Mouse (Mus musculus) heart, embryonic 10.5 days (tissue): ENCODE data around the gene Reg4. TPM values are rescaled to one million over a fixed set of nuclear protein-coding genes. Genes with fewer than 3 reads are reported as not detected.

ENCODE experiments used
- DNase-seq: peaks from one replicate; pipeline ENCODE4 v3.0.0-alpha.2; 2017; ENCODE audit warnings: low spot score
- H3K27ac ChIP-seq: fragments of 300-500 bp; sonication (generic); 2 replicates; pipeline ENCODE4 v1.5.1; 2016; ENCODE audit warnings: mild to moderate bottlenecking
- H3K27me3 ChIP-seq: fragments of 300-500 bp; sonication (generic); 2 replicates; pipeline ENCODE4 v1.6.1; 2016; ENCODE audit warnings: mild to moderate bottlenecking; ENCODE audit not compliant: poor library complexity, insufficient read depth, severe bottlenecking
- H3K36me3 ChIP-seq: fragments of 300-500 bp; sonication (generic); 2 replicates; pipeline ENCODE4 v1.6.1; 2016; ENCODE audit warnings: mild to moderate bottlenecking, moderate library complexity
- H3K4me1 ChIP-seq: fragments of 300-500 bp; sonication (generic); 2 replicates; pipeline ENCODE4 v1.6.1; 2016; ENCODE audit warnings: mild to moderate bottlenecking
- H3K4me3 ChIP-seq: fragments of 300-500 bp; sonication (generic); 2 replicates; pipeline ENCODE4 v1.5.1; 2016; ENCODE audit warnings: mild to moderate bottlenecking, moderate library complexity
- H3K9me3 ChIP-seq: fragments of 300-500 bp; sonication (generic); 2 replicates; pipeline ENCODE4 v1.6.1; 2016; ENCODE audit warnings: mild to moderate bottlenecking, moderate library complexity
- whole genome bisulfite sequencing: fragments of 180-500 bp; shearing (Covaris S2); methylation state at CpG from one replicate; pipeline ENCODE4 v1.1.7; 2016; 5-methylcytosine and 5-hydroxymethylcytosine counted together
- polyA plus RNA-seq: library from polyadenylated mRNA; unstranded; fragments of >200 nt; fragmentation: Nextera tagmentation; extraction: Ambion mirVana; gene quantifications from 2 replicates; pipeline ENCODE4 v1.2.1, GENCODE M21; 2016

The Reg4 gene
- polyA plus RNA-seq, 1 experiment from 2014 or later: not detected

DNA sequence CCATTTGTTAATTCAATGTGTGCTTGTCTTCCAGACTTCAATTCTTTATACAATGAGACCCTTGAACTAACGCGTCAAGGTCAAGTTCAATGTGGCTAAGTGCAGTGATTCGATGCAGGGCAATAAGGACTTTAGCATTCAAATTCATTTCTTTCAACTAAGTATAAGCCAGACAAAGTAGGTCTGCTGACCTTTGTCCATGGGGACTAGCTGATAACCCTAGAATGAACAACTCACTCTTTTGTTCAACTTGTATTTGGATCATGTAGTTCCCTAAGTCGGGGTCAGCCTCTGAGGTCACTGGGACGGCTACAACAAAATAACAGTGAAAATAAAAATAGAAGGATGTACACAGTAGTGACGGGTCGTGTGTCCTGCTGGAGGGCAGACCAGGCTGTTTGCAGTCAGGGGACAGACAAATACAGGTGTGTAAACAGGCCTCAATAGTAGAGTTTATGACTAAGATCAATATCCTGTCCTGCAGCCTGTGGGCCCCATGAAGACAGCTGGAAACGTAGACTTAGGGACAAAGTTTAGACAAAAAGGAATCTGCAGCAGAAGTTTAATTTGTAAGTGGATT is 20.6 kb downstream of the Reg4 start:
- Histone ChIP-seq H3K9me3 (no peaks in the 10 kb centered on the region), H3K4me1 (peaks cover 7% of the 10 kb centered on the region; the same call in 1 of the 2 replicates), H3K36me3 (no peaks in the 10 kb centered on the region), H3K27ac (no peak overlapping the region), H3K27me3 (no peaks in the 10 kb centered on the region), H3K4me3 (no peak overlapping the region)
- WGBS: 75% methylated on average over 8 of the region's 8 CpGs
- DNase-seq: no peak

GRCm38 (mm10) chr3:98245892-98246291 is 23.9 kb downstream of the Reg4 start:
- DNase-seq: no peak
- Histone ChIP-seq H3K27ac (no peak overlapping the region), H3K4me3 (no peak overlapping the region), H3K9me3 (no peaks in the 10 kb centered on the region), H3K36me3 (no peaks in the 10 kb centered on the region), H3K27me3 (no peaks in the 10 kb centered on the region), H3K4me1 (peaks cover 7% of the 10 kb centered on the region; the same call in 1 of the 2 replicates)
- WGBS: 26% methylated on average over 8 of the region's 8 CpGs

- Histone ChIP-seq H3K9me3 (no peaks in the 10 kb centered on the region), H3K27me3 (no peaks in the 10 kb centered on the region), H3K4me1 (peaks cover 7% of the 10 kb centered on the region; the same call in 1 of the 2 replicates), H3K4me3 (no peak overlapping the region), H3K36me3 (no peaks in the 10 kb centered on the region), H3K27ac (no peak overlapping the region)
- WGBS: 45% methylated on average over 7 of the region's 7 CpGs
- no peak for DNase-seq
Measured at GRCm38 (mm10) chr3:98246985-98247751, 25.2 kb downstream of the Reg4 start.

GRCm38 (mm10) chr3:98249378-98249777 is 27.4 kb downstream of the Reg4 start:
- Histone ChIP-seq H3K27me3 (no peaks in the 10 kb centered on the region), H3K4me1 (peaks cover 7% of the 10 kb centered on the region; the same call in 1 of the 2 replicates), H3K9me3 (peaks cover 7% of the 10 kb centered on the region), H3K27ac (no peak overlapping the region), H3K4me3 (no peak overlapping the region), H3K36me3 (no peaks in the 10 kb centered on the region)
- WGBS: 81% methylated on average over 2 of the region's 2 CpGs
- DNase-seq: no peak

- Histone ChIP-seq H3K27ac (no peak overlapping the region), H3K4me1 (peaks cover 7% of the 10 kb centered on the region; the same call in 1 of the 2 replicates), H3K36me3 (no peaks in the 10 kb centered on the region), H3K4me3 (no peak overlapping the region), H3K27me3 (no peaks in the 10 kb centered on the region), H3K9me3 (peaks cover 7% of the 10 kb centered on the region)
- no peak for DNase-seq
- 84% methylated on average over 11 of the region's 11 CpGs for WGBS
Measured at GRCm38 (mm10) chr3:98249833-98250448, 28.0 kb downstream of the Reg4 start.

DNA sequence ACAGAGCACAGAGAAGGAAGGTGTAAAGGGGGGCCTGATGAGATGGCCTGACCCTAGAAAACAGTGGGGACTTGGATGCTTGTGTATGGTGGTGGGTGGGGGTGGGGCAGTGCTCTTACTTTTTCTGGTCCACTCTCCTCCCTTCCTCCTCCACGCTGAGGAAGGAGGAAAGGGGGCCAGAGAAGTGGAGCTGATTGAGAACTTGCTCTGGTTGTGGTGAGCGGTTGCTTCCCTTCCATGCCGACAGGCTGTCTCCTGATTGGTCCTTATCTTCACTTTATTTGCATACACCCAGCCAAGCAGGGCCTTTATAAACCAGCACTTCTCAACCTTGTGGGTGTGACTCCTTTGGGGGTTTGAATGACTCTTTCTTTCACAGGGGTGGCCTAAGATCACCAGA is 32.1 kb downstream of the Reg4 start:
- 76% methylated on average over 3 of the region's 3 CpGs for WGBS
- H3K4me3 ChIP-seq: no peak overlapping the region

GRCm38 (mm10) chr3:98254656-98255583 is 33.0 kb downstream of the Reg4 start:
- Histone ChIP-seq H3K27me3 (no peaks in the 10 kb centered on the region), H3K27ac (no peak overlapping the region)
- WGBS: 88% methylated on average over 8 of the region's 8 CpGs

More for the DNA sequence above, 32.1 kb downstream of the Reg4 start:
- Histone ChIP-seq H3K27me3 (no peaks in the 10 kb centered on the region), H3K27ac (no peak overlapping the region), H3K4me1 (no peaks in the 10 kb centered on the region), H3K36me3 (no peaks in the 10 kb centered on the region), H3K9me3 (peaks cover 7% of the 10 kb centered on the region)
- DNase-seq: no peak

DNA sequence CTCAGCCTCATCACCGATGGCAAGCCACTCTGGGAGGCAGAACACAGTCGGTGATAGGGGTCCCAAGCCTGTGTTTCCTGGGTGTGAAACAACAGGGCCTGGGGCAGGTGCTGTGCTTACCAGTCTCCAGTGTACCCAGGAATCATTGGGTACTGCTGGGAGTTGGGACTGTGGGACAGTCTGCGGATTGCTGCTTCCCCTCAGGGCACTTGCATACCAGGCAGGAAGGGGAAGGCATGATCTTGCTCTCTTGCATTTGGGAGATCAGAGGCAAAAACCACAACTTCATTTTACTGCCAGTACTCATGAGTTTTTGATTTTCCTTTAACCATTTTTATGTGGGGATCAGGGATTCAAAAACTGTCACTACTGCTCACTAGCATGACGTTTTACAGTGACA is 36.8 kb downstream of the Reg4 start:
- DNase-seq: no peak
- Histone ChIP-seq H3K9me3 (no peaks in the 10 kb centered on the region), H3K27me3 (no peaks in the 10 kb centered on the region), H3K4me1 (no peaks in the 10 kb centered on the region), H3K4me3 (no peak overlapping the region), H3K36me3 (no peaks in the 10 kb centered on the region), H3K27ac (no peak overlapping the region)
- 83% methylated on average over 4 of the region's 4 CpGs for WGBS

More at GRCm38 (mm10) chr3:98254656-98255583, 33.0 kb downstream of the Reg4 start:
- H3K4me3 ChIP-seq: no peak overlapping the region
- DNase-seq: no peak
- H3K9me3 ChIP-seq: peaks cover 7% of the 10 kb centered on the region
- no peaks in the 10 kb centered on the region for H3K36me3 ChIP-seq
- no peaks in the 10 kb centered on the region for H3K4me1 ChIP-seq

DNA sequence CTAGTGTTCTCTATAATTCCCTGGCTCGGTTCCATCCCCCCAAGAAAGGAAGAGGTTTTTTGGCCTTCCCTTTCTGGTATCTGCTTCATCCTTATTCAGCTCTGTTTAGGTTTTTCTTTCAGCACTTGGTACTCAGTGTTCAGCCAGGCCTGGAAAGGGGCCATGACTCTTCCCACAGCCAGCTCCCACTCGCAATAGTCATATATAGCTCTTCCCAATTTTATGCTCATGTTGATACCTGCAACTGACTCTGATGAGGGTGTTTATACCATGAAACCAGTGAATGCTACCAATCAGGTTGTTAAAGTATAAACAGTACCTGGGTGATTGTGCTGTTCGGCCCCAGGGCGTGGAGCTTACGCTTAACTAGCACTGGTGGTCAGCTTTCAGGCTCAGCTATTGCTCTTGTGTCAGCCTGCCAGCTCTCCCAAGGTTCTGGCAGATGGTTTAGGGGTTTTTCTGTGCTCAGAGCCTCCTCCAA is 37.4 kb downstream of the Reg4 start:
- H3K27me3 ChIP-seq: no peaks in the 10 kb centered on the region
- H3K4me3 ChIP-seq: no peak overlapping the region
- DNase-seq: no peak
- no peaks in the 10 kb centered on the region for H3K36me3 ChIP-seq
- 90% methylated on average over 5 of the region's 5 CpGs for WGBS
- H3K4me1 ChIP-seq: no peaks in the 10 kb centered on the region
- H3K27ac ChIP-seq: no peak overlapping the region
- H3K9me3 ChIP-seq: no peaks in the 10 kb centered on the region

GRCm38 (mm10) chr3:98260534-98260933 is 38.6 kb downstream of the Reg4 start:
- no peak overlapping the region for H3K27ac ChIP-seq
- no peaks in the 10 kb centered on the region for H3K9me3 ChIP-seq
- H3K27me3 ChIP-seq: no peaks in the 10 kb centered on the region
- H3K4me3 ChIP-seq: no peak overlapping the region
- DNase-seq: no peak
- H3K36me3 ChIP-seq: no peaks in the 10 kb centered on the region
- no peaks in the 10 kb centered on the region for H3K4me1 ChIP-seq
- WGBS: 72% methylated on average over 3 of the region's 3 CpGs

DNA sequence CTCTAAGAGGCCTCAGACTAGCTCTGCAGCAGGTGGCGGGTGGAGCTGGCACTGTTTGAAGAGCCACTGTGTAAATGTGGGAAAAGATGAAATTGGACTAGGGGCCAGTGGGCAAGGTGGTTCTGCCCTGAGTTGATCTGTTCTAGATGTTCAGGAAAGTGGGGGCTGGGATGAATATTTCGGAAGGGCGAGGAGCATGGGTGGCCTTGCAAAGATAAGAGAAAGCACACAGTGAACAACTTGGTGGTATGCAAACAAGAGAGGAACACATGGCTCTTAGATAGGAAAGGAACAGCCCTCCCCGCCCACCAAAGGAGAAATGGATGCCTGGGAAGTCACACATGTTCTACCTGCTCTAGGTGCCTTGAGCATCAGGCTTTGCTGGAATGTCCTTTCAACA is 39.5 kb downstream of the Reg4 start:
- no peaks in the 10 kb centered on the region for H3K9me3 ChIP-seq
- H3K27ac ChIP-seq: no peak overlapping the region
- 74% methylated on average over 4 of the region's 4 CpGs for WGBS
- H3K4me1 ChIP-seq: no peaks in the 10 kb centered on the region
- no peak overlapping the region for H3K4me3 ChIP-seq
- no peaks in the 10 kb centered on the region for H3K36me3 ChIP-seq
- DNase-seq: no peak
- H3K27me3 ChIP-seq: no peaks in the 10 kb centered on the region

DNA sequence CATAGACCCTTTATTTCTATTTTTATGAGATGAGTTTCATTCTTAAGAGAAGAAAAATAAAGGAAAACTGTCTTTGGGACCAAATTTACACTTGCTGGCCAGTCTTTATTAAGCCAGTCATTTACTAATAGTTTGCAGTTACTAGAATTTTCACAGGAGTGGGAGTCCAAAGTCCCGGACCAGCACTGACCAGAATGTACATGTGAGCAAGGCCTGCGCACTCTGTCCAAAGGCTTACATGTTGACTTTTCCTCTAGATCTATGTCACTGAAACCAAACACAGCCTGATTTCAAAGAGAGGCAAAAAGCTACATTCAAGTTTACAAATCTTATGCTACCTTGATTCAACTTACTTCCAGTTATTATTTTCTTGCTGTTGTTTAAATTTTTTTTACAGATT is 40.2 kb downstream of the Reg4 start:
- H3K27ac ChIP-seq: no peak overlapping the region
- no peak overlapping the region for H3K4me3 ChIP-seq
- H3K36me3 ChIP-seq: no peaks in the 10 kb centered on the region
- peaks cover 4% of the 10 kb centered on the region; the same call in 1 of the 2 replicates for H3K4me1 ChIP-seq
- H3K9me3 ChIP-seq: no peaks in the 10 kb centered on the region
- 93% methylated on average over 2 of the region's 2 CpGs for WGBS
- H3K27me3 ChIP-seq: no peaks in the 10 kb centered on the region
- DNase-seq: no peak
